Mouse (Mus musculus) liver, postnatal 0 days (tissue): ENCODE data around the gene Nufip1. TPM values are rescaled to one million over a fixed set of nuclear protein-coding genes. Genes with fewer than 3 reads are reported as not detected.

ENCODE experiments used
- ATAC-seq: fragments of 200-750 bp; cut with Nextera tagmentation; 2 replicates; pipeline ENCODE4 v1.8.0; 2017; ENCODE audit warnings: mild to moderate bottlenecking, moderate library complexity
- DNase-seq: peaks from one replicate; pipeline ENCODE4 v3.0.0-alpha.2; 2016
- H3K27ac ChIP-seq: fragments of 300-500 bp; sonication (generic); 2 replicates; pipeline ENCODE4 v1.5.1; 2014; ENCODE audit warnings: antibody characterized with exemption, moderate library complexity, mild to moderate bottlenecking, low read depth
- H3K27me3 ChIP-seq: fragments of 300-500 bp; sonication (generic); 2 replicates; pipeline ENCODE4 v1.6.1; 2014; ENCODE audit warnings: low read length, control low read depth, mixed read lengths; ENCODE audit not compliant: insufficient read depth
- H3K36me3 ChIP-seq: fragments of 300-500 bp; sonication (generic); replicated peaks from 2 replicates; pipeline ENCODE4 v1.6.1; 2014; ENCODE audit warnings: mild to moderate bottlenecking, control low read depth, low read length, moderate library complexity, mixed read lengths; ENCODE audit not compliant: insufficient read depth
- H3K4me1 ChIP-seq: fragments of 300-500 bp; sonication (generic); 2 replicates; pipeline ENCODE4 v1.6.1; 2014; ENCODE audit warnings: antibody characterized with exemption, mild to moderate bottlenecking, control low read depth; ENCODE audit not compliant: insufficient read depth
- H3K4me2 ChIP-seq: fragments of 300-500 bp; sonication (generic); 2 replicates; pipeline ENCODE4 v1.6.1; 2014; ENCODE audit warnings: low read depth, mild to moderate bottlenecking, low read length, moderate library complexity, mixed read lengths
- H3K4me3 ChIP-seq: fragments of 300-500 bp; sonication (generic); 2 replicates; pipeline ENCODE4 v1.5.1; 2014; ENCODE audit warnings: low read depth, low read length
- H3K9ac ChIP-seq: fragments of 300-500 bp; sonication (generic); replicated peaks from 2 replicates; pipeline ENCODE4 v1.6.1; 2014; ENCODE audit warnings: mild to moderate bottlenecking, moderate library complexity
- H3K9me3 ChIP-seq: fragments of 300-500 bp; sonication (generic); 2 replicates; pipeline ENCODE4 v1.6.1; 2016; ENCODE audit warnings: mild to moderate bottlenecking, control low read depth, low read length, mixed read lengths
- CTCF ChIP-seq: sonication (generic); IDR thresholded peaks from 2 replicates; pipeline ENCODE4 v1.5.1; 2016; ENCODE audit warnings: antibody characterized with exemption, low read depth
- EP300 ChIP-seq: IDR thresholded peaks from 2 replicates; pipeline ENCODE4 v1.6.1; 2016; ENCODE audit warnings: antibody characterized with exemption, low read depth, mild to moderate bottlenecking
- WGBS: fragments of 180-500 bp; shearing (Covaris S2); extraction: QIAGEN DNeasy Blood & Tissue Kit; methylation state at CpG from one replicate; pipeline ENCODE4 v1.1.7; 2014; ENCODE audit not compliant: insufficient replicate concordance; 5-methylcytosine and 5-hydroxymethylcytosine counted together
- polyA plus RNA-seq: library from polyadenylated mRNA; unstranded; fragments of >200 nt; fragmentation: Nextera tagmentation; extraction: Ambion mirVana; gene quantifications from 2 replicates; pipeline ENCODE4 v1.2.1, GENCODE M21; 2015

The Nufip1 gene
- polyA plus RNA-seq, 1 experiment from 2014 or later, result 4.7 TPM

- peak; percentile 77 for TF ChIP-seq CTCF
- TF ChIP-seq EP300, result no peak
Measured at GRCm38 (mm10) chr14:76121901-76122662, 11.4 kb downstream of the Nufip1 start.

DNA sequence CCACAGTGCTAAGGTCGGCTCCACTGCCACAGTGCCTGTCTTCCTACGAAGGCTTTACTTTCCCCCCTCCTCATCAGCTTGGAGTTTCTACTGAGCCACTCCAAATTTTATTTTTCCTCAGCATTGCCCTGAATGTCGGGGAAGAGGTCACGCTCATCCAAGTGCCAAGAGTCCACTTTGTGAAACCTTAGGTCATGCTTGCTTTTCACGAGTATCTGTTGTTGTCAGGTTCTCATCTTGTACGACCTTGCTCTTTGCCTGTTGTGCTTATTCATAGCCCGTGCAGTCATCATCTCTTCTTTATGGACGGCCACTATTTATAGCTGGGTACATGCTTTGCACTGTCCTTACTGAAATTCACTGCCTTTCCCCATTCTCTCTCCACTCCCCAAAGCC is 12.0 kb downstream of the Nufip1 start:
- H3K9me3 ChIP-seq, result no peaks in the 10 kb centered on the region
- DNase-seq (no peak), ATAC-seq (peak; percentile 62)
- H3K4me3 ChIP-seq, result no peak overlapping the region
- no peaks in the 10 kb centered on the region for H3K27me3 ChIP-seq
- no peak overlapping the region for H3K4me2 ChIP-seq
- peaks cover 58% of the 10 kb centered on the region for H3K36me3 ChIP-seq
- H3K9ac ChIP-seq, result no peak overlapping the region
- no peaks in the 10 kb centered on the region for H3K4me1 ChIP-seq
- 76% methylated on average over 8 of the region's 8 CpGs for WGBS
- TF ChIP-seq EP300 (no peak), CTCF (no peak)
- no peak overlapping the region for H3K27ac ChIP-seq

More at GRCm38 (mm10) chr14:76121901-76122662, 11.4 kb downstream of the Nufip1 start:
- peak; percentile 36 for DNase-seq
- no peak overlapping the region for H3K4me2 ChIP-seq
- H3K36me3 ChIP-seq, result peaks cover 57% of the 10 kb centered on the region
- no peaks in the 10 kb centered on the region for H3K27me3 ChIP-seq
- H3K4me1 ChIP-seq, result no peaks in the 10 kb centered on the region
- no peak overlapping the region for H3K4me3 ChIP-seq
- peak; percentile 56 for ATAC-seq
- WGBS, result 51% methylated on average over 6 of the region's 6 CpGs
- H3K9ac ChIP-seq, result no peak overlapping the region
- no peak overlapping the region for H3K27ac ChIP-seq
- no peaks in the 10 kb centered on the region for H3K9me3 ChIP-seq

DNA sequence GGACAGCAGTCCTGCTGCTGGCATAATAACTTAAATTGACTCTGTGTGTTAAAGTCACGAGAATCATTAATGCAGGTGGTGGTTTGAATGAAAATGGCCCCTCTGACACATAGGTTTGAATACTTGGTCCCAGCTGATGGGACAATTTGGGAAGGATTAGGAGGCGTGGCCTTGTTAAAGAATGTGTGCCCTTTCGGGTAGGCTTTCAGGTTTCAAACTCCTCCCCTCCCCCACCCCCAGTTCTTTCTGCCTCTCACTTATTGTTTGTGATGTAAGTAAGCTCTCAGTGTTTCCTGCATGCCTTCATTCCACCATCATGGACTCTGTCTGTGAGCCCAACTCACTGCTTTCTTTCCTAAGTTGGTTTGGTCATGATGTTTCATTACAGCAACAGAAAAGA is 16.6 kb downstream of the Nufip1 start:
- Histone ChIP-seq H3K9ac (no peak overlapping the region), H3K4me1 (no peaks in the 10 kb centered on the region), H3K27ac (no peak overlapping the region), H3K27me3 (no peaks in the 10 kb centered on the region), H3K36me3 (peaks cover 66% of the 10 kb centered on the region), H3K4me3 (no peak overlapping the region), H3K9me3 (no peaks in the 10 kb centered on the region), H3K4me2 (no peak overlapping the region)
- WGBS, result 84% methylated on average over 3 of the region's 3 CpGs
- TF ChIP-seq EP300 (no peak), CTCF (no peak)
- DNase-seq (no peak), ATAC-seq (no peak)

- DNase-seq, result no peak
- H3K36me3 ChIP-seq, result peaks cover 72% of the 10 kb centered on the region
- 66% methylated on average over 4 of the region's 4 CpGs for WGBS
Measured at GRCm38 (mm10) chr14:76128174-76128573, 17.5 kb downstream of the Nufip1 start.

GRCm38 (mm10) chr14:76134975-76135374 is 24.3 kb downstream of the Nufip1 start:
- no peak for DNase-seq
- 85% methylated on average over 4 of the region's 4 CpGs for WGBS
- Histone ChIP-seq H3K4me2 (no peak overlapping the region), H3K9me3 (no peaks in the 10 kb centered on the region), H3K27me3 (no peaks in the 10 kb centered on the region), H3K4me1 (no peaks in the 10 kb centered on the region), H3K27ac (no peak overlapping the region), H3K9ac (no peak overlapping the region), H3K36me3 (peaks cover 42% of the 10 kb centered on the region), H3K4me3 (no peak overlapping the region)
- no peak for TF ChIP-seq EP300
- TF ChIP-seq CTCF, result 0 out of 2 replicates have a peak, but pooled peaks have one; percentile 7
- no peak for ATAC-seq

More at GRCm38 (mm10) chr14:76128174-76128573, 17.5 kb downstream of the Nufip1 start:
- Histone ChIP-seq H3K9ac (no peak overlapping the region), H3K9me3 (no peaks in the 10 kb centered on the region), H3K27ac (no peak overlapping the region), H3K4me2 (no peak overlapping the region), H3K27me3 (no peaks in the 10 kb centered on the region), H3K4me1 (no peaks in the 10 kb centered on the region), H3K4me3 (no peak overlapping the region)
- no peak for ATAC-seq
- TF ChIP-seq EP300, result no peak
- no peak for TF ChIP-seq CTCF

DNA sequence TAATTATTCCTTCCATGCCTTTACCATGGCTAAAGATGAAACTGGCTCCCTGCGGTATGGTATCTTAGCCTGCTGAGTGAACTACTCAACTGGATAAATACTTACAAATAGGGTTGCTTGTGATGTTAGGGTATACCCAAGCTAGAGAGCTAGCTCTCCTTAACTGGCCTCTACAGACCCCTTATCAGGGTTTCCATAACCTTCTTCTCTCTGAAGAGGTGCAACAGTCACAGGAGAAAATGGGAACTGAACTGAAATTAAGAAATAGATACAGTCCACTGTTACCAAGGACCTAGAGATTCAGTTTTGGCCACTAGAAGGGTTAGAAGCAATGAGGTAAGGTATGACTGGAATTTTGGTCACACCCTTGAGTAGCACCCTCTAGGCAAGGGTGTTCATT is 34.6 kb downstream of the Nufip1 start:
- no peaks in the 10 kb centered on the region for H3K36me3 ChIP-seq
- H3K27me3 ChIP-seq, result no peaks in the 10 kb centered on the region
- no peak overlapping the region for H3K27ac ChIP-seq
- H3K4me2 ChIP-seq, result 0 out of 2 replicates have a peak overlapping the region, but pooled peaks have one; percentile 16
- H3K4me3 ChIP-seq, result no peak overlapping the region
- H3K9me3 ChIP-seq, result no peaks in the 10 kb centered on the region
- 44% methylated on average over 1 of the region's 1 CpGs for WGBS
- ATAC-seq, result no peak
- TF ChIP-seq EP300 (no peak), CTCF (no peak)
- peaks cover 9% of the 10 kb centered on the region for H3K4me1 ChIP-seq
- H3K9ac ChIP-seq, result no peak overlapping the region
- no peak for DNase-seq
